Mouse (Mus musculus) forebrain, embryonic 14.5 days (tissue): ENCODE data around the gene Itgb7. TPM values are rescaled to one million over a fixed set of nuclear protein-coding genes. Genes with fewer than 3 reads are reported as not detected.
A peak's percentile ranks its signal among the peaks of the same experiment; 100 is the strongest.

Experiments
- ATAC-seq: fragments of 200-750 bp; cut with Nextera tagmentation; 2 replicates; pipeline ENCODE4 v1.8.0; 2017; ENCODE audit warnings: mild to moderate bottlenecking, moderate library complexity
- DNase-seq: peaks from one replicate; pipeline ENCODE4 v3.0.0-alpha.2; 2015; ENCODE audit warnings: low spot score
- H3K27ac ChIP-seq: fragments of 300-500 bp; sonication (generic); 2 replicates; pipeline ENCODE4 v1.5.1; 2014; ENCODE audit warnings: low read depth, mild to moderate bottlenecking, control low read depth, low read length, moderate library complexity
- H3K27me3 ChIP-seq: fragments of 300-500 bp; sonication (generic); replicated peaks from 2 replicates; pipeline ENCODE4 v1.6.1; 2014; ENCODE audit warnings: low read length, control low read depth, mixed read lengths; ENCODE audit not compliant: control insufficient read depth, insufficient read depth
- H3K36me3 ChIP-seq: fragments of 300-500 bp; sonication (generic); 2 replicates; pipeline ENCODE4 v1.6.1; 2014; ENCODE audit warnings: low read length, control low read depth; ENCODE audit not compliant: control insufficient read depth, insufficient read depth
- H3K4me1 ChIP-seq: fragments of 300-500 bp; sonication (generic); 2 replicates; pipeline ENCODE4 v1.6.1; 2014; ENCODE audit warnings: antibody characterized with exemption, low read length, control low read depth; ENCODE audit not compliant: control insufficient read depth, insufficient read depth
- H3K4me2 ChIP-seq: fragments of 300-500 bp; sonication (generic); 2 replicates; pipeline ENCODE4 v1.6.1; 2014; ENCODE audit warnings: mild to moderate bottlenecking, control low read depth, low read length
- H3K4me3 ChIP-seq: fragments of 300-500 bp; sonication (generic); 2 replicates; pipeline ENCODE4 v1.5.1; 2014; ENCODE audit warnings: low read depth, low read length, control low read depth
- H3K9ac ChIP-seq: fragments of 300-500 bp; sonication (generic); 2 replicates; pipeline ENCODE4 v1.6.1; 2014; ENCODE audit warnings: mild to moderate bottlenecking, low read length, control low read depth, moderate library complexity
- H3K9me3 ChIP-seq: fragments of 300-500 bp; sonication (generic); replicated peaks from 2 replicates; pipeline ENCODE4 v1.6.1; 2016; ENCODE audit warnings: low read length, control low read depth, mixed read lengths; ENCODE audit not compliant: control insufficient read depth
- WGBS: fragments of 180-500 bp; shearing (Covaris S2); extraction: QIAGEN DNeasy Blood & Tissue Kit; methylation state at CpG from one replicate; pipeline ENCODE4 v1.1.7; 2014; 5-methylcytosine and 5-hydroxymethylcytosine counted together
- polyA plus RNA-seq: library from polyadenylated mRNA; unstranded; fragments of >200 nt; fragmentation: Nextera tagmentation; extraction: Ambion mirVana; gene quantifications from 2 replicates; pipeline ENCODE4 v1.2.1, GENCODE M21; 2014

Itgb7 gene
- polyA plus RNA-seq, 1 experiment from 2014 or later = 0.38 TPM

DNA sequence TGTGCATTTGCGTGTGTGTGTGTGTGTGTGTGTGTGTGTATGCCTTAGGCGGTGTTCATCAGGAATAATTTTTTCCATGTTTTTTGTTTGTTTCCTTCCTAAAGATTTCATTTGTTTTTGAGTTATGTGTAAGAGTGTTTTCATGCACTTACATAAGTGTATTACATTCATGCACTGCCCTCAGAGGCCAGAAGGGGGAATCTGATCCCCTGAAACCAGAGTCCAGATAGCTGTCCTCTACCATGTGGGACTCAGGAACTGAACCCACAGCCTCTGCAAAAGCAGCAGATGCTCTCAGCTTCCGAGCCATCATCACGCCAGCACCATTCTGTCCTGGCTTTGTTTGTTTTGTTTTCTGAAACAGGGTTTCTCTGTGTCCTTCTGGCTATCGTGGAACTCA is 33.8 kb upstream of the Itgb7 start:
- H3K36me3 ChIP-seq = no peaks in the 10 kb centered on the region
- no peak overlapping the region for H3K27ac ChIP-seq
- 0 out of 2 replicates have a peak, but pooled peaks cover 4% of the 10 kb centered on the region for H3K27me3 ChIP-seq
- H3K9me3 ChIP-seq = no peaks in the 10 kb centered on the region
- no peak for ATAC-seq
- no peak for DNase-seq
- no peak overlapping the region for H3K4me3 ChIP-seq
- no peak overlapping the region for H3K9ac ChIP-seq
- WGBS = 89% methylated on average over 5 of the region's 5 CpGs
- no peaks in the 10 kb centered on the region for H3K4me1 ChIP-seq
- H3K4me2 ChIP-seq = no peak overlapping the region

DNA sequence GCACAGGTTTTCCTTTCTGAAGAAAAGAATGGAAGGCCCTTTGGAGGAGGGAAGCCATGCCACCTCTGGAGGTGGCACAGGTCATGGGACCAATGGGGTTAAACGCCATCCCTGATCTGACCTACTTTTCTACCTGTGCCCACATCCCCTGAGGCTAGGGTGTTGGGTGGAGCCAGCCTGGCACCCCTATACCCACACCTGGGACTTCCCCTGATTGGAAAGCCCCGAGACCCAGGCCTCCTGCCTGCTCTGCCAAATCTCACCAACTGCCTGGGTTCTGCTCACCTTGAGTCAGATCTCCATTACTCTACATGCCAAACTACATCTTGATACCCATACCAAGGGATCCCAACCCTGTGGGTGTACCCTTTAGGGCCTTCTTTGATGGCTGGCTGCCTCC is 31.3 kb upstream of the Itgb7 start:
- Histone ChIP-seq H3K27me3 (peaks cover 11% of the 10 kb centered on the region), H3K4me3 (no peak overlapping the region), H3K9me3 (no peaks in the 10 kb centered on the region), H3K4me1 (peaks cover 5% of the 10 kb centered on the region; the same call in 1 of the 2 replicates), H3K9ac (no peak overlapping the region), H3K4me2 (no peak overlapping the region), H3K27ac (no peak overlapping the region), H3K36me3 (no peaks in the 10 kb centered on the region)
- ATAC-seq (no peak), DNase-seq (no peak)
- 62% methylated on average over 2 of the region's 2 CpGs for WGBS

DNA sequence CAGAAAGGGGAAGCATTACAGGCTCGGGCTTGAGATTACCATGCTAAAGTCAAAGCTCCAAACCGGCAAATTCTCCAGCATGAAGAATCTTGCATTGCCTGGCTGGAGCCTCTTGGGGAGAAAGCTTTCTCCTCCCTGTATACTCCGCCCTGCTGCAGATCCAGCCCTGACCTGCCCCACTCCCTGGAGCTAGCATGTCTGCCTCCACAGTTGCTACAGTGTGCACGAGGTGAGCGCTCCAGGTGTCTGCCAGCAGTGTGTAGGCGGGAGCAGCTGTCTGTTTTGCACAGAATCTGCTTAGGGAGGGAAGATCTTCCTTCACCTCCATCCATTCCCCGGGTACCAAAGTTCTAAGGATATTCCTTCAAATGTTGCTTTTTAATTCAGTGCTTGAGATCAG is 30.8 kb upstream of the Itgb7 start:
- H3K4me2 ChIP-seq = no peak overlapping the region
- no peak overlapping the region for H3K9ac ChIP-seq
- H3K36me3 ChIP-seq = no peaks in the 10 kb centered on the region
- WGBS = 58% methylated on average over 7 of the region's 7 CpGs
- DNase-seq (no peak), ATAC-seq (no peak)
- H3K4me3 ChIP-seq = no peak overlapping the region
- H3K27ac ChIP-seq = no peak overlapping the region
- no peaks in the 10 kb centered on the region for H3K9me3 ChIP-seq
- peaks cover 14% of the 10 kb centered on the region for H3K27me3 ChIP-seq
- peaks cover 10% of the 10 kb centered on the region; the same call in 1 of the 2 replicates for H3K4me1 ChIP-seq

DNA sequence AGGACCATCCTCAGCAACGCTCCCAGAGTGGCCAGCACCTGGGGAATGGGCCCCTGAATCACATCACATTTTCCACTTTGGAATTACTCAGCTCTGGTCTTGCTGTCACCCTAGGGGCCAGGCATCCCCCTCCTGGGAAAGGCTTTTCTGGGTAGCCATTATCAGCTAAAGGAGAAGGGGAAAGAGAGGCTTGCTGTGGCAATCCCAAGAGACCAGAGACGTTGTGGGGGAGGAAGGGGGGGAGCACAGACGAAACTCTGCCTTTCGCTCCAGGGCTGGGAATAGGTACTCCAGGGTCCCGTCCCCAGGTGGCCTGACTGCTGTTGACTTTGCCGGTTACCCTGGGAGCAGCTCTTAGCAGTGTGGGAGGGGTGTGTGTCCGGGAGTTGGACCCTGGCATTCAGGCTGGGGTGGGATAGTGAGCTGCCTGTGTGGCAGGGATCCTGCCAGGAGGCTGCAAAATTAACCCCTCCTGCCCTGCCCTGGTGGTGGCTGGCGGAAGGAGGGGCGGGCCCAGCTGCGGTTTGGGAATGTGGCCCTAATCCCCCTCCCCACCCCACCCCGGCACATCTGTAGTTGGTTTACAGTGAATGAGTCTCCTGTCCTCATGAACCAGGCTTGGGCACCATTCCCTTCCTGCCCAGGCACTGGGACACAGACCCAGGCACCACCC is 27.0 kb upstream of the Itgb7 start:
- H3K4me2 ChIP-seq = peak overlapping the region; percentile 96; the same call in 1 of the 2 replicates
- WGBS = 17% methylated on average over 11 of the region's 11 CpGs
- DNase-seq (no peak), ATAC-seq (no peak)
- H3K9me3 ChIP-seq = no peaks in the 10 kb centered on the region
- H3K9ac ChIP-seq = no peak overlapping the region; the same call in 1 of the 2 replicates
- no peaks in the 10 kb centered on the region for H3K36me3 ChIP-seq
- H3K4me3 ChIP-seq = no peak overlapping the region
- H3K27ac ChIP-seq = no peak overlapping the region
- H3K4me1 ChIP-seq = peaks cover 12% of the 10 kb centered on the region
- peaks cover 18% of the 10 kb centered on the region for H3K27me3 ChIP-seq

DNA sequence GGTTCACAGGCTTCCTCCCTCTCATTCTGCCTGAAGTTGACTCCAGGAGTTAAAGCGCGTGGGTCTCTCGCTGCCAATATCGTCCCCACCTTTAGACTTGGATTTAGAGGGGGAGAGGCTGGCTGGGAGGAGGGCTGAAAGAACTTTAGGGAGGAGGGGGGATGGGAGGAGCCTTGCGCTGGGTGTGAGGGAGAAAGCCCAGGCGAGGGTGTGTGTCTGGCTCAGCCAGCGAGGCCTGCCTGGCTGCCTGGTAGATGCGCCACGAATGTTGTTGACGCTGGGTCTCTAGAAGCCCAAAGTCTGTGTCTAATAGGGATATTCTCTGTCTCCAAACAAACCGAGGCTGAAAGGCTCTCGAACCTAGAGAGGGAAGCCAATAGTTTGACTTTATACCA is 26.3 kb upstream of the Itgb7 start:
- Histone ChIP-seq H3K27me3 (peaks cover 18% of the 10 kb centered on the region), H3K4me3 (peak overlapping the region; percentile 48), H3K9ac (peak overlapping the region; percentile 60; the same call in 1 of the 2 replicates), H3K27ac (no peak overlapping the region), H3K4me1 (peaks cover 12% of the 10 kb centered on the region), H3K4me2 (peak overlapping the region; percentile 96), H3K36me3 (no peaks in the 10 kb centered on the region), H3K9me3 (no peaks in the 10 kb centered on the region)
- peak; percentile 50; the same call in 1 of the 2 replicates for ATAC-seq
- DNase-seq = peak; percentile 28
- 7% methylated on average over 12 of the region's 12 CpGs for WGBS

DNA sequence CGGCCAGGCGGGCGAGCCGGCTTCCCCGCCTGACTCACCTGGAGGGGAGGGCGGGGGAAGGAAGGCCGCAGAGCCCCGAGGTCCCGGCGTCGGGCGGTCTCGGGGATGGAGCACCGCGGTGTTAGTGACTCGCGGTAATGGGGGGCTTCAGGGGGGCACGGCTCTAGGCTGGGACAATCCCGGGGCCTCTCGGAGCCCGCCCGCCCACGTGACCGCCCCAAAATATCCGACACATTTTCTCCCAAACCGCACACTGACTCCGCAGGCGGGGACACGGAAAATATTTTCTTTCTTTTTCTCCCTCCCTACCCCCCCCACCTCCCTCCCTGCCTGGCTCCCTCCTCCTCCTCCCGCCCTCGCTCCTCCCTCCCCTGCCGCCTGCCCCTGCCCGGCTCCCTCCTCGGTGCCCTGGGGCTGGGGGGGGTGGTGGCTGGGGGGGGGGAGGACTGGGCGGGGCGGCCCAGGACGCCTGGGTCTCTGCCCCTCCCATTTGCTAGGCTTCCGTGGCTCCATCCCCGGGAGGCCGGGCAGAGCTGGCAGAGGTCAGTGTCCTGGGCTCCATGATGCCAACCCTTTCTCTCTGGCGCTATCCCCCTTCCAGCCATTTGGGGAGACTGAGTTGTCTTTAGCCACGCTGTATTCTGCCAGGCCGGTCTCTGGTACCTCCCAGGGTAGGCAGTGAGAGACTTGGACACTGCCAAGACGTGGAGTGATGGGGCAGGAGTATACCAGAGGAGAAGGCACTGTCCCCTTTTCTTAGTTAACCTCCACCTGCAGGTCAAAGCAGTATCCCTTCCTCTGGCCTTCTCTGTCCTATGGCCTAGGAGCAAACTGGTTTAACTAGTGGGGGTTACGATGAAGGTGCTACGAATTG is 25.7 kb upstream of the Itgb7 start, which contains the start of gene Rarg:
Gene Rarg, minus strand, starts transcription at position 316 of the 874 bp plus-strand sequence.
- H3K27ac ChIP-seq = no peak within 1 kb of the TSS
- H3K27me3 ChIP-seq = peaks cover 18% of the 10 kb centered on the region
- peak within 1 kb of the TSS; percentile 48 for H3K4me3 ChIP-seq
- peak within 1 kb of the TSS; percentile 60 for H3K9ac ChIP-seq
- DNase-seq (peak; percentile 25), ATAC-seq (peak; percentile 47)
- no peaks in the 10 kb centered on the region for H3K36me3 ChIP-seq
- H3K4me2 ChIP-seq = peak within 1 kb of the TSS; percentile 96
- H3K4me1 ChIP-seq = peaks cover 12% of the 10 kb centered on the region
- H3K9me3 ChIP-seq = no peaks in the 10 kb centered on the region
- 1% methylated on average over 38 of the region's 46 CpGs for WGBS

DNA sequence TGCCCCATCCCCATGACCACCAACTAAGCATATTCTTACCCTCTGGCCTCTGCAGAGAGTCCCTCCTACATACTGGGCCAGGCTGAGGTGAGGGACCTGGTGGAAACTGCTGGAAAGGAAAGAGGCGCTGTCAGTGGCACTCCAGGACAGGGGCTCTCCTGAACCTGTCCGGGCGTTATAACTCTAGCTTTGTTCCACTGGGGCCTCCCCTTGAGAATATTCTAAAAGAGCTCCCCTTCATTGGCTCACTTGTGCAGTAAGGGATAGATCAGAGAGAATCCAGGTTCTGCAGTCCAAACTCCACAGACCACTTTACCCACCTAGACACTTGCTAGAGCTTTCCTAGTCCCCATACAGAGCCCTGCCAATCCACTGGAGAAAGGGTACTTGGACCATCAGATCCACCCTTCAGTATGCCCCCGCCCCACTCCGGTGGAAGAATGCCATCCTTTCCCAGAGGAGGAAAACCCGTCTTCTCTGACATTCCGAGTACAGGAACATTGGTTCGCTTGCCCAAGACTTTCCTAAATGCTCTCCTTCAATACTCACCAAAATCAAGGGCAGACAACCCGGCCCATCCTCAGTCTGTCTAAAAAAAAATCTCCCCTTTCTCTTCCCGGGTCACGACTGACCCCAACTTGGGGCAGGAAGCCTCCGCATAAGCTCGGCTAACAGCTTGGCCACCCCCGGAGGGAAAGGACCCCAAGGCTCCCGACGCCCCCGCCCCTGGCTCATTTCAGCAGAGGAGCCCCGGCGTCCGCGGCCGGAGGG is 24.9 kb upstream of the Itgb7 start:
- H3K4me1 ChIP-seq = peaks cover 12% of the 10 kb centered on the region
- peak overlapping the region; percentile 96 for H3K4me2 ChIP-seq
- peak overlapping the region; percentile 48 for H3K4me3 ChIP-seq
- no peak overlapping the region for H3K27ac ChIP-seq
- 7% methylated on average over 22 of the region's 22 CpGs for WGBS
- ATAC-seq (peak; percentile 2; the same call in 1 of the 2 replicates), DNase-seq (no peak)
- no peaks in the 10 kb centered on the region for H3K9me3 ChIP-seq
- peak overlapping the region; percentile 60 for H3K9ac ChIP-seq
- H3K36me3 ChIP-seq = no peaks in the 10 kb centered on the region
- peaks cover 18% of the 10 kb centered on the region for H3K27me3 ChIP-seq

DNA sequence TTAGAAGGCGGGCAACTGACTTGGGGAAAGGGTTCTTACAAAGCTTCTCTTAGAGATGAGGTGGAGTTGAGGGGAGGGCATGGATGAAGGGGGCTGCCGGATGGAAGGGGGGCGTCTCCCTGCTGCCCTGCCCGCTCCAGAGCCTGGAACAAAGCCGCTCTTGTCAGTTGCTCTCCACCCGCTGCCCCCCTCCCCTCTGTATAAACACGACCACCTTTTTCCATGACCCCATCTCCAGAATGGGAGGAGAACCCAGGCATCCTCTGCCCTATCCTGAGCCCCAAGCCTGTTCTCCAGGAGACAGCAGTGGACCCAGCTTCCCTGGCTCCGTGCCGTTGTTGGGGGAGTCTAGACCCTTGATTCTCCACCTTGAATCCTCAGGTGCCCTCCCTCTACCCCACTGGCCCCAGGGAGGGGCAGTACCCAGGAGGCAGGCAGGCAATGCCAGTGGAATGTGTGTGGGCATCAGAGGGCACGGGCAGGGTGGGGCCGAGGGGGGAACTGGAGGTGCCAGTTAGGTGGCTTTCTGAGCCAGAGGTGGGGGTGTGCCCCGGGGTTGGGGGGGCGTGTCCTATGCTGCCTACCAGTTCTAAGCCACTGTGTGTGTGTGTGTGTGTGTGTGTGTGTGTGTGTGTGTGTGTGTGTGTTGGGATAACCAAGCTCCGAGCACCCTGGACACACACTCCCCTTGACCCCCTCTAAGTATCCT is 24.0 kb upstream of the Itgb7 start:
- H3K4me1 ChIP-seq = peaks cover 12% of the 10 kb centered on the region
- ATAC-seq (no peak), DNase-seq (no peak)
- no peak overlapping the region for H3K4me3 ChIP-seq
- no peak overlapping the region for H3K4me2 ChIP-seq
- peaks cover 18% of the 10 kb centered on the region for H3K27me3 ChIP-seq
- H3K9me3 ChIP-seq = no peaks in the 10 kb centered on the region
- no peaks in the 10 kb centered on the region for H3K36me3 ChIP-seq
- WGBS = 44% methylated on average over 14 of the region's 14 CpGs
- no peak overlapping the region for H3K27ac ChIP-seq
- no peak overlapping the region for H3K9ac ChIP-seq
